Mouse (Mus musculus) WW6 (cell line): ENCODE measurements at regions not wholly inside any gene's neighbourhood (a gene's known extent, or its start where the extent isn't known, plus 50 kb on each side); places are given as distances from the start of the nearest gene placed in this dataset.

Experiments
- DNase-seq: peaks from one replicate; pipeline ENCODE4 v3.0.0-alpha.2; 2013; ENCODE audit warnings: low read depth, low spot score

- no peak for DNase-seq
Observed at GRCm38 (mm10) chr3:48658386-48658785, 1098.7 kb downstream of the Pcdh18 start.

- DNase-seq, result no peak
Observed at GRCm38 (mm10) chr3:48655084-48655483, 1102.0 kb downstream of the Pcdh18 start.

- DNase-seq, result no peak
Observed at GRCm38 (mm10) chr3:48631889-48632483, 1125.1 kb downstream of the Pcdh18 start.

- DNase-seq, result no peak
Observed at GRCm38 (mm10) chr3:48608933-48609332, 1148.2 kb downstream of the Pcdh18 start.

- no peak for DNase-seq
Observed at GRCm38 (mm10) chr3:48604840-48605239, 1152.3 kb downstream of the Pcdh18 start.

- no peak for DNase-seq
Observed at GRCm38 (mm10) chr3:48587341-48587740, 1169.8 kb downstream of the Pcdh18 start.

- no peak for DNase-seq
Observed at GRCm38 (mm10) chr3:48586145-48586544, 1171.0 kb downstream of the Pcdh18 start.

- DNase-seq, result no peak
Observed at GRCm38 (mm10) chr3:48584340-48584739, 1172.8 kb downstream of the Pcdh18 start.

- DNase-seq, result no peak
Observed at GRCm38 (mm10) chr3:48582521-48582920, 1174.6 kb downstream of the Pcdh18 start.

- no peak for DNase-seq
Observed at GRCm38 (mm10) chr3:48579971-48580370, 1177.2 kb downstream of the Pcdh18 start.

GRCm38 (mm10) chr3:48579229-48579628 lies 1177.9 kb downstream of the Pcdh18 start:
- no peak for DNase-seq

- DNase-seq, result no peak
Observed at GRCm38 (mm10) chr3:48546669-48547068, 1210.5 kb downstream of the Pcdh18 start.

- no peak for DNase-seq
Observed at GRCm38 (mm10) chr3:48515009-48515408, 1242.1 kb downstream of the Pcdh18 start.

GRCm38 (mm10) chr3:48503996-48504395 lies 1253.1 kb downstream of the Pcdh18 start:
- DNase-seq, result no peak

- DNase-seq, result no peak
Observed at GRCm38 (mm10) chr3:48464679-48465078, 1292.4 kb downstream of the Pcdh18 start.

- peak; percentile 18 for DNase-seq
Observed at GRCm38 (mm10) chr3:48441938-48442337, 1315.2 kb downstream of the Pcdh18 start.

GRCm38 (mm10) chr3:48429406-48430033 lies 1327.6 kb downstream of the Pcdh18 start:
- DNase-seq, result no peak

- DNase-seq, result no peak
Observed at GRCm38 (mm10) chr3:48389862-48390261, 1367.3 kb downstream of the Pcdh18 start.
